Mouse (Mus musculus): ENCODE results near the gene Hagh. TPM values are rescaled to one million over a fixed set of nuclear protein-coding genes. Genes with fewer than 3 reads are reported as not detected.

Gene Hagh
- polyA plus RNA-seq, 1 experiment: 157 TPM

GRCm38 (mm10) chr17:24902671-24903474, 62.9 kb downstream of the Hagh start:
- Histone ChIP-seq H3K4me1 (replicated peaks; ENCODE audit: control insufficient read depth, insufficient read depth, low read length) (no peaks in the 10 kb centered on the region), H3K36me3 (ENCODE audit: control insufficient read depth, insufficient read depth, low read length) (peaks cover 77% of the 10 kb centered on the region), H3K27me3 (ENCODE audit: control insufficient read depth, insufficient read depth, low read length) (no peaks in the 10 kb centered on the region), H3K27ac (ENCODE audit: control insufficient read depth, insufficient read depth, low read length) (no peak overlapping the region), H3K4me3 (ENCODE audit: control insufficient read depth, insufficient read depth, low read length) (no peak overlapping the region)
- 80% methylated on average over 9 of the region's 9 CpGs for WGBS
- TF ChIP-seq POLR2A (IDR thresholded peaks at IDR 0.05; ENCODE audit: control insufficient read depth, extremely low read depth, insufficient read depth, low read length, poor library complexity): no peak
- TF ChIP-seq CTCF (IDR thresholded peaks at IDR 0.05; ENCODE audit: borderline replicate concordance, control insufficient read depth, extremely low read depth, insufficient read depth, low read length, poor library complexity): peak; percentile 31; the same call in 1 of the 2 replicates
- peak; percentile 50 for DNase-seq

- H3K4me1 ChIP-seq (replicated peaks; ENCODE audit: control insufficient read depth, insufficient read depth, low read length): no peaks in the 10 kb centered on the region
- no peak overlapping the region for H3K27ac ChIP-seq (ENCODE audit: control insufficient read depth, insufficient read depth, low read length)
- no peak for TF ChIP-seq POLR2A (IDR thresholded peaks at IDR 0.05; ENCODE audit: control insufficient read depth, extremely low read depth, insufficient read depth, low read length, poor library complexity)
- TF ChIP-seq CTCF (IDR thresholded peaks at IDR 0.05; ENCODE audit: borderline replicate concordance, control insufficient read depth, extremely low read depth, insufficient read depth, low read length, poor library complexity): no peak
- no peak overlapping the region for H3K4me3 ChIP-seq (ENCODE audit: control insufficient read depth, insufficient read depth, low read length)
- peaks cover 85% of the 10 kb centered on the region for H3K36me3 ChIP-seq (ENCODE audit: control insufficient read depth, insufficient read depth, low read length)
- WGBS: 94% methylated on average over 9 of the region's 9 CpGs
- DNase-seq: no peak
- H3K27me3 ChIP-seq (ENCODE audit: control insufficient read depth, insufficient read depth, low read length): no peaks in the 10 kb centered on the region
Observed at GRCm38 (mm10) chr17:24903767-24904166, 63.8 kb downstream of the Hagh start.

- H3K27me3 ChIP-seq (ENCODE audit: control insufficient read depth, insufficient read depth, low read length): no peaks in the 10 kb centered on the region
- peaks cover 84% of the 10 kb centered on the region for H3K36me3 ChIP-seq (ENCODE audit: control insufficient read depth, insufficient read depth, low read length)
- H3K27ac ChIP-seq (ENCODE audit: control insufficient read depth, insufficient read depth, low read length): no peak overlapping the region
- 96% methylated on average over 2 of the region's 2 CpGs for WGBS
- no peak overlapping the region for H3K4me3 ChIP-seq (ENCODE audit: control insufficient read depth, insufficient read depth, low read length)
- TF ChIP-seq CTCF (IDR thresholded peaks at IDR 0.05; ENCODE audit: borderline replicate concordance, control insufficient read depth, extremely low read depth, insufficient read depth, low read length, poor library complexity) (no peak), POLR2A (IDR thresholded peaks at IDR 0.05; ENCODE audit: control insufficient read depth, extremely low read depth, insufficient read depth, low read length, poor library complexity) (no peak)
- no peaks in the 10 kb centered on the region for H3K4me1 ChIP-seq (replicated peaks; ENCODE audit: control insufficient read depth, insufficient read depth, low read length)
- DNase-seq: no peak
Observed at GRCm38 (mm10) chr17:24907591-24907990, 67.6 kb downstream of the Hagh start.

- TF ChIP-seq POLR2A (IDR thresholded peaks at IDR 0.05; ENCODE audit: control insufficient read depth, extremely low read depth, insufficient read depth, low read length, poor library complexity) (no peak), CTCF (IDR thresholded peaks at IDR 0.05; ENCODE audit: borderline replicate concordance, control insufficient read depth, extremely low read depth, insufficient read depth, low read length, poor library complexity) (no peak)
Observed at GRCm38 (mm10) chr17:24913984-24914383, 74.0 kb downstream of the Hagh start.

More at GRCm38 (mm10) chr17:24913984-24914383, 74.0 kb downstream of the Hagh start:
- no peaks in the 10 kb centered on the region for H3K27me3 ChIP-seq (ENCODE audit: control insufficient read depth, insufficient read depth, low read length)
- no peak overlapping the region for H3K27ac ChIP-seq (ENCODE audit: control insufficient read depth, insufficient read depth, low read length)
- no peak for DNase-seq
- H3K36me3 ChIP-seq (ENCODE audit: control insufficient read depth, insufficient read depth, low read length): peaks cover 71% of the 10 kb centered on the region
- no peak overlapping the region for H3K4me3 ChIP-seq (ENCODE audit: control insufficient read depth, insufficient read depth, low read length)
- no peaks in the 10 kb centered on the region for H3K4me1 ChIP-seq (replicated peaks; ENCODE audit: control insufficient read depth, insufficient read depth, low read length)

Other genes with a start within 250 kb of the Hagh start
- gene Tsc2, start 207.5 kb upstream of the Hagh start, polyA plus RNA-seq (2012; rRNA removed): 163 and 173 TPM in 2 replicates
- gene Nthl1, start 207.5 kb upstream of the Hagh start, polyA plus RNA-seq (2012; rRNA removed): 9.7 and 9.8 TPM in 2 replicates
- gene Slc9a3r2, start 189.8 kb upstream of the Hagh start, polyA plus RNA-seq (2012; rRNA removed): 13.5 and 19.6 TPM in 2 replicates
- gene Npw, start 181.7 kb upstream of the Hagh start, polyA plus RNA-seq (2012; rRNA removed): 0.35 and 0.64 TPM in 2 replicates
- gene Zfp598, start 170.5 kb upstream of the Hagh start, polyA plus RNA-seq (2012; rRNA removed): 118 and 123 TPM in 2 replicates
- gene Syngr3, start 150.2 kb upstream of the Hagh start, polyA plus RNA-seq (2012; rRNA removed): 0.29 and 0.32 TPM in 2 replicates
- gene Gfer, start 144.0 kb upstream of the Hagh start, polyA plus RNA-seq (2012; rRNA removed): 24.3 and 33.3 TPM in 2 replicates
- gene Noxo1, start 143.9 kb upstream of the Hagh start, polyA plus RNA-seq (2012; rRNA removed): 10.5 and 10.8 TPM in 2 replicates
- 109 and 120 TPM in 2 replicates for gene Tbl3, start 132.5 kb upstream of the Hagh start, polyA plus RNA-seq (2012; rRNA removed)
- gene Rnf151, start 122.1 kb upstream of the Hagh start, polyA plus RNA-seq (2012; rRNA removed): 0.88 and 0.96 TPM in 2 replicates
- 3,358 and 3,484 TPM in 2 replicates for gene Rps2, start 122.0 kb upstream of the Hagh start, polyA plus RNA-seq (2012; rRNA removed)
- gene Ndufb10, start 115.7 kb upstream of the Hagh start, polyA plus RNA-seq (2012; rRNA removed): 237 and 291 TPM in 2 replicates
- gene Rpl3l, start 112.3 kb upstream of the Hagh start, polyA plus RNA-seq (2012; rRNA removed): 0.20 and 7.2 TPM in 2 replicates
- 90.7 and 91.5 TPM in 2 replicates for gene Msrb1, start 103.5 kb upstream of the Hagh start, polyA plus RNA-seq (2012; rRNA removed)
- gene Hs3st6, start 87.2 kb upstream of the Hagh start, polyA plus RNA-seq (2012; rRNA removed): 15.5 and 15.6 TPM in 2 replicates
- gene Meiob, start 35.9 kb upstream of the Hagh start, polyA plus RNA-seq (2012; rRNA removed): not detected in 2 replicates
- 6.9 and 7.8 TPM in 2 replicates for gene Fahd1, start 10.2 kb downstream of the Hagh start, polyA plus RNA-seq (2012; rRNA removed)
- 8.4 and 9.0 TPM in 2 replicates for gene Igfals, start 25.9 kb downstream of the Hagh start, polyA plus RNA-seq (2012; rRNA removed)
- gene Nubp2, start 46.2 kb downstream of the Hagh start, polyA plus RNA-seq (2012; rRNA removed): 88.8 and 96.1 TPM in 2 replicates
- gene Spsb3, start 46.5 kb downstream of the Hagh start, polyA plus RNA-seq (2012; rRNA removed): 274 and 285 TPM in 2 replicates
- gene Eme2, start 54.9 kb downstream of the Hagh start, polyA plus RNA-seq (2012; rRNA removed): 48.2 and 55.3 TPM in 2 replicates
- gene Mrps34, start 55.0 kb downstream of the Hagh start, polyA plus RNA-seq (2012; rRNA removed): 146 and 152 TPM in 2 replicates
- gene Nme3, start 56.4 kb downstream of the Hagh start, polyA plus RNA-seq (2012; rRNA removed): 63.3 and 76.7 TPM in 2 replicates
- gene Mapk8ip3, start 96.8 kb downstream of the Hagh start, polyA plus RNA-seq (2012; rRNA removed): 255 and 272 TPM in 2 replicates
- gene Jpt2, start 120.5 kb downstream of the Hagh start, polyA plus RNA-seq (2012; rRNA removed): 13.5 and 15.0 TPM in 2 replicates
- gene Cramp1l, start 175.6 kb downstream of the Hagh start, polyA plus RNA-seq (2012; rRNA removed): 41.4 and 46.9 TPM in 2 replicates
- 17.0 and 22.6 TPM in 2 replicates for gene Ift140, start 175.9 kb downstream of the Hagh start, polyA plus RNA-seq (2012; rRNA removed)
- 7.2 and 11.3 TPM in 2 replicates for gene Tmem204, start 243.4 kb downstream of the Hagh start, polyA plus RNA-seq (2012; rRNA removed)